Mouse (Mus musculus): ENCODE measurements at regions not wholly inside any gene's neighbourhood (a gene's known extent, or its start where the extent isn't known, plus 50 kb on each side); places are given as distances from the start of the nearest gene placed in this dataset.

GRCm38 (mm10) chr12:58474181-58474580, 205.1 kb upstream of the Clec14a start:
- TF ChIP-seq CTCF (IDR thresholded peaks at IDR 0.05) = no peak
- no peak for TF ChIP-seq EP300 (IDR thresholded peaks at IDR 0.05)
